Mouse (Mus musculus) T-cell, adult 2 months (primary cell): ENCODE results near the gene Tpcn1.

Experiments
- DNase-seq: peaks from one replicate; pipeline ENCODE4 v3.0.0; 2022; ENCODE audit warnings: low spot score

Tpcn1 gene

GRCm38 (mm10) chr5:120511643-120512220, 76.7 kb downstream of the Tpcn1 start:
- no peak for DNase-seq

GRCm38 (mm10) chr5:120510982-120511642, 77.4 kb downstream of the Tpcn1 start, which contains the start of gene Slc8b1:
Gene Slc8b1, plus strand, starts transcription at chr5:120511168.
- peak; percentile 92 for DNase-seq

- DNase-seq = no peak
Observed at GRCm38 (mm10) chr5:120507311-120507710, 81.2 kb downstream of the Tpcn1 start.

GRCm38 (mm10) chr5:120506490-120506889, 82.0 kb downstream of the Tpcn1 start:
- no peak for DNase-seq

- no peak for DNase-seq
Observed at GRCm38 (mm10) chr5:120505781-120506180, 82.7 kb downstream of the Tpcn1 start.

GRCm38 (mm10) chr5:120505368-120505767, 83.1 kb downstream of the Tpcn1 start:
- DNase-seq = peak; percentile 53

- peak; percentile 68 for DNase-seq
Observed at GRCm38 (mm10) chr5:120503144-120503795, 85.2 kb downstream of the Tpcn1 start, which contains the start of gene Plbd2. Gene Plbd2, minus strand, starts transcription at chr5:120503625.

GRCm38 (mm10) chr5:120502675-120503143, 85.8 kb downstream of the Tpcn1 start:
- no peak for DNase-seq

GRCm38 (mm10) chr5:120502147-120502621, 86.3 kb downstream of the Tpcn1 start:
- DNase-seq = no peak

GRCm38 (mm10) chr5:120500609-120501008, 87.9 kb downstream of the Tpcn1 start:
- peak; percentile 29 for DNase-seq

GRCm38 (mm10) chr5:120499202-120499601, 89.3 kb downstream of the Tpcn1 start:
- DNase-seq = no peak

- DNase-seq = no peak
Observed at GRCm38 (mm10) chr5:120497071-120497470, 91.4 kb downstream of the Tpcn1 start.

- DNase-seq = no peak
Observed at GRCm38 (mm10) chr5:120495703-120496226, 92.7 kb downstream of the Tpcn1 start.

GRCm38 (mm10) chr5:120495064-120495702, 93.3 kb downstream of the Tpcn1 start:
- no peak for DNase-seq

- DNase-seq = no peak
Observed at GRCm38 (mm10) chr5:120493873-120494395, 94.5 kb downstream of the Tpcn1 start.

GRCm38 (mm10) chr5:120493440-120493839, 95.0 kb downstream of the Tpcn1 start:
- DNase-seq = no peak

- no peak for DNase-seq
Observed at GRCm38 (mm10) chr5:120492437-120492836, 96.0 kb downstream of the Tpcn1 start.

GRCm38 (mm10) chr5:120490679-120491192, 97.7 kb downstream of the Tpcn1 start:
- no peak for DNase-seq

- no peak for DNase-seq
Observed at GRCm38 (mm10) chr5:120487844-120488243, 100.6 kb downstream of the Tpcn1 start.
